Mouse (Mus musculus): ENCODE results near the gene Ccdc84. TPM values are rescaled to one million over a fixed set of nuclear protein-coding genes. Genes with fewer than 3 reads are reported as not detected.

Ccdc84 gene
- polyA plus RNA-seq, 1 experiment from 2014 or later: 20.3 TPM

- peak; percentile 94 for ATAC-seq (replicated peaks; ENCODE audit: insufficient number of reproducible peaks, low FRiP score, low TSS enrichment, low read depth)
- DNase-seq (ENCODE audit: low spot score): peak; percentile 98
Observed at GRCm38 (mm10) chr9:44406906-44407751, 11.2 kb downstream of the Ccdc84 start, which contains the start of the genes Rps25 and Trappc4. Rps25 (plus strand) TSS chr9:44407139. Trappc4 (minus strand) TSS chr9:44407600.

GRCm38 (mm10) chr9:44405011-44405410 is 13.4 kb downstream of the Ccdc84 start:
- Histone ChIP-seq H3K4me2 (ENCODE audit: low read depth, low read length) (no peak overlapping the region), H3K27ac (replicated peaks; ENCODE audit: low read depth, low read length) (no peak overlapping the region), H3K36me3 (replicated peaks; ENCODE audit: control insufficient read depth, insufficient read depth, low read depth, low read length) (peaks cover 8% of the 10 kb centered on the region; the same call in 1 of the 2 replicates), H3K4me3 (ENCODE audit: low read depth, low read length) (no peak overlapping the region), H3K27me3 (ENCODE audit: control insufficient read depth, insufficient read depth, low read length) (no peaks in the 10 kb centered on the region), H3K4me1 (ENCODE audit: control insufficient read depth, insufficient read depth, low read length) (no peaks in the 10 kb centered on the region), H3K9ac (replicated peaks; ENCODE audit: low read length) (no peak overlapping the region), H3K9me3 (replicated peaks; ENCODE audit: control insufficient read depth, low read length) (no peaks in the 10 kb centered on the region)
- DNase-seq (ENCODE audit: low spot score): no peak
- WGBS: 79% methylated on average over 3 of the region's 3 CpGs
- ATAC-seq (replicated peaks; ENCODE audit: insufficient number of reproducible peaks, low FRiP score, low TSS enrichment, low read depth): no peak

More at GRCm38 (mm10) chr9:44406906-44407751, 11.2 kb downstream of the Ccdc84 start, which contains the start of the genes Rps25 and Trappc4:
- peak within 1 kb of the TSS; percentile 88 for H3K4me3 ChIP-seq (ENCODE audit: low read depth, low read length)
- H3K4me1 ChIP-seq (ENCODE audit: control insufficient read depth, insufficient read depth, low read length): no peaks in the 10 kb centered on the region
- no peaks in the 10 kb centered on the region for H3K9me3 ChIP-seq (replicated peaks; ENCODE audit: control insufficient read depth, low read length)
- H3K4me2 ChIP-seq (ENCODE audit: low read depth, low read length): peak within 1 kb of the TSS; percentile 61
- peak within 1 kb of the TSS; percentile 82 for H3K27ac ChIP-seq (replicated peaks; ENCODE audit: low read depth, low read length)
- no peaks in the 10 kb centered on the region for H3K27me3 ChIP-seq (ENCODE audit: control insufficient read depth, insufficient read depth, low read length)
- peak within 1 kb of the TSS; percentile 89 for H3K9ac ChIP-seq (replicated peaks; ENCODE audit: low read length)
- under 1% methylated on average over 51 of the region's 51 CpGs for WGBS
- H3K36me3 ChIP-seq (replicated peaks; ENCODE audit: control insufficient read depth, insufficient read depth, low read depth, low read length): peaks cover 6% of the 10 kb centered on the region; the same call in 1 of the 2 replicates

- H3K27me3 ChIP-seq (ENCODE audit: control insufficient read depth, insufficient read depth, low read length): no peaks in the 10 kb centered on the region
- no peak overlapping the region for H3K27ac ChIP-seq (replicated peaks; ENCODE audit: low read depth, low read length)
- H3K4me2 ChIP-seq (ENCODE audit: low read depth, low read length): no peak overlapping the region
- ATAC-seq (replicated peaks; ENCODE audit: insufficient number of reproducible peaks, low FRiP score, low TSS enrichment, low read depth) (no peak), DNase-seq (ENCODE audit: low spot score) (no peak)
- peaks cover 3% of the 10 kb centered on the region; the same call in 1 of the 2 replicates for H3K4me1 ChIP-seq (ENCODE audit: control insufficient read depth, insufficient read depth, low read length)
- H3K9me3 ChIP-seq (replicated peaks; ENCODE audit: control insufficient read depth, low read length): no peaks in the 10 kb centered on the region
- H3K36me3 ChIP-seq (replicated peaks; ENCODE audit: control insufficient read depth, insufficient read depth, low read depth, low read length): peaks cover 2% of the 10 kb centered on the region; the same call in 1 of the 2 replicates
- 93% methylated on average over 4 of the region's 4 CpGs for WGBS
- no peak overlapping the region for H3K9ac ChIP-seq (replicated peaks; ENCODE audit: low read length)
- no peak overlapping the region for H3K4me3 ChIP-seq (ENCODE audit: low read depth, low read length)
Observed at GRCm38 (mm10) chr9:44401081-44401480, 17.3 kb downstream of the Ccdc84 start.

GRCm38 (mm10) chr9:44399795-44400114 is 18.6 kb downstream of the Ccdc84 start:
- peaks cover 2% of the 10 kb centered on the region; the same call in 1 of the 2 replicates for H3K36me3 ChIP-seq (replicated peaks; ENCODE audit: control insufficient read depth, insufficient read depth, low read depth, low read length)
- no peaks in the 10 kb centered on the region for H3K27me3 ChIP-seq (ENCODE audit: control insufficient read depth, insufficient read depth, low read length)
- no peak overlapping the region for H3K4me3 ChIP-seq (ENCODE audit: low read depth, low read length)
- WGBS: 90% methylated on average over 6 of the region's 6 CpGs
- no peak overlapping the region for H3K4me2 ChIP-seq (ENCODE audit: low read depth, low read length)
- H3K4me1 ChIP-seq (ENCODE audit: control insufficient read depth, insufficient read depth, low read length): peaks cover 3% of the 10 kb centered on the region; the same call in 1 of the 2 replicates
- H3K9me3 ChIP-seq (replicated peaks; ENCODE audit: control insufficient read depth, low read length): no peaks in the 10 kb centered on the region
- no peak for ATAC-seq (replicated peaks; ENCODE audit: insufficient number of reproducible peaks, low FRiP score, low TSS enrichment, low read depth)
- no peak overlapping the region for H3K27ac ChIP-seq (replicated peaks; ENCODE audit: low read depth, low read length)
- H3K9ac ChIP-seq (replicated peaks; ENCODE audit: low read length): no peak overlapping the region
- no peak for DNase-seq (ENCODE audit: low spot score)

GRCm38 (mm10) chr9:44399114-44399794 is 19.1 kb downstream of the Ccdc84 start:
- H3K4me2 ChIP-seq (ENCODE audit: low read depth, low read length): no peak overlapping the region
- no peak overlapping the region for H3K9ac ChIP-seq (replicated peaks; ENCODE audit: low read length)
- DNase-seq (ENCODE audit: low spot score) (no peak), ATAC-seq (replicated peaks; ENCODE audit: insufficient number of reproducible peaks, low FRiP score, low TSS enrichment, low read depth) (no peak)
- H3K27me3 ChIP-seq (ENCODE audit: control insufficient read depth, insufficient read depth, low read length): no peaks in the 10 kb centered on the region
- WGBS: 80% methylated on average over 13 of the region's 13 CpGs
- H3K9me3 ChIP-seq (replicated peaks; ENCODE audit: control insufficient read depth, low read length): no peaks in the 10 kb centered on the region
- peaks cover 2% of the 10 kb centered on the region; the same call in 1 of the 2 replicates for H3K36me3 ChIP-seq (replicated peaks; ENCODE audit: control insufficient read depth, insufficient read depth, low read depth, low read length)
- peaks cover 3% of the 10 kb centered on the region; the same call in 1 of the 2 replicates for H3K4me1 ChIP-seq (ENCODE audit: control insufficient read depth, insufficient read depth, low read length)
- no peak overlapping the region for H3K4me3 ChIP-seq (ENCODE audit: low read depth, low read length)
- no peak overlapping the region for H3K27ac ChIP-seq (replicated peaks; ENCODE audit: low read depth, low read length)

GRCm38 (mm10) chr9:44398551-44398950 is 19.8 kb downstream of the Ccdc84 start:
- H3K36me3 ChIP-seq (replicated peaks; ENCODE audit: control insufficient read depth, insufficient read depth, low read depth, low read length): peaks cover 2% of the 10 kb centered on the region; the same call in 1 of the 2 replicates
- H3K9me3 ChIP-seq (replicated peaks; ENCODE audit: control insufficient read depth, low read length): no peaks in the 10 kb centered on the region
- H3K4me3 ChIP-seq (ENCODE audit: low read depth, low read length): no peak overlapping the region
- ATAC-seq (replicated peaks; ENCODE audit: insufficient number of reproducible peaks, low FRiP score, low TSS enrichment, low read depth): no peak
- no peak overlapping the region for H3K4me2 ChIP-seq (ENCODE audit: low read depth, low read length)
- WGBS: 78% methylated on average over 9 of the region's 9 CpGs
- no peaks in the 10 kb centered on the region for H3K27me3 ChIP-seq (ENCODE audit: control insufficient read depth, insufficient read depth, low read length)
- H3K4me1 ChIP-seq (ENCODE audit: control insufficient read depth, insufficient read depth, low read length): peaks cover 3% of the 10 kb centered on the region; the same call in 1 of the 2 replicates
- DNase-seq (ENCODE audit: low spot score): no peak
- no peak overlapping the region for H3K9ac ChIP-seq (replicated peaks; ENCODE audit: low read length)
- H3K27ac ChIP-seq (replicated peaks; ENCODE audit: low read depth, low read length): no peak overlapping the region

GRCm38 (mm10) chr9:44398087-44398486 is 20.3 kb downstream of the Ccdc84 start:
- ATAC-seq (replicated peaks; ENCODE audit: insufficient number of reproducible peaks, low FRiP score, low TSS enrichment, low read depth): no peak
- Histone ChIP-seq H3K27ac (replicated peaks; ENCODE audit: low read depth, low read length) (no peak overlapping the region), H3K9me3 (replicated peaks; ENCODE audit: control insufficient read depth, low read length) (no peaks in the 10 kb centered on the region), H3K4me3 (ENCODE audit: low read depth, low read length) (no peak overlapping the region), H3K9ac (replicated peaks; ENCODE audit: low read length) (no peak overlapping the region; the same call in 1 of the 2 replicates), H3K4me2 (ENCODE audit: low read depth, low read length) (peak overlapping the region; percentile 91), H3K4me1 (ENCODE audit: control insufficient read depth, insufficient read depth, low read length) (peaks cover 3% of the 10 kb centered on the region; the same call in 1 of the 2 replicates), H3K27me3 (ENCODE audit: control insufficient read depth, insufficient read depth, low read length) (no peaks in the 10 kb centered on the region), H3K36me3 (replicated peaks; ENCODE audit: control insufficient read depth, insufficient read depth, low read depth, low read length) (peaks cover 2% of the 10 kb centered on the region)
- 19% methylated on average over 4 of the region's 4 CpGs for WGBS
- DNase-seq (ENCODE audit: low spot score): no peak

All from embryonic facial prominence, embryonic 11.5 days (tissue).